ENCODE assay signal across 11 mouse cellular contexts in the genomic region with DNA sequence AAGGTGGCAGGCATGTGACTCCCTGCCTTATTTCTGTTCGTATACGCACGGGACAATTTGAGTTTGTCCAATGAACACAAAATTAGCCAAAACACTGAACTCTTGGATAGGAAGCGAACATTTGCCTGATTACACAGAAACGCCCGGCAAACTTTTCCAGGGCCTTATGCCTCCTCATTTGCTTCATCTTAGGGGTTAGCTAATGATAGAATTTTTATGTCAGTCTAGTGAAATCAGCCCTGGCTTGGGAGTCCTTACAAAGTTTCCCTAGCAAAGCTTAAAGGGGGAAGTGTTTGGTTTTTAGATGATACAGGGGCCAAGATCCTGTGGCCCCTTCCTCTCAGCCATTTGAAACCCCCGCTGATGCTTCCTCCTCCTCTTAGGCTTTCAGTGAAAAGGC.
A peak's percentile ranks its signal among the peaks of the same experiment; 100 is the strongest.
DNase-seq lines count a peak whose midpoint lies in the region; ATAC-seq lines count a peak whose summit lies in the region.
"Had no signal": no experiment of that assay in that cellular context is flagged by ENCODE, and none has a peak within 500 bp of the region (broad histone marks: within the 10 kb centered on the region; RNA-seq: fewer than 3 reads in every experiment).

No protein-coding gene starts in this region.

- no peak for DNase-seq in embryonic facial prominence, embryonic 10.5 days (ENCODE audit: low spot score)
- DNase-seq in hindbrain, embryonic 11.5 days (ENCODE audit: low spot score), result peak; percentile 21
- no peak for DNase-seq in spleen, adult 18-20 months
- no peak for DNase-seq in heart, postnatal 36 days
- DNase-seq: adrenal gland, postnatal 25 days; layer of hippocampus, adult 9-11 months had no signal

- intact Hi-C loops in heart, postnatal 36 days (cut with DNase I), result no loop called here

- ATAC-seq in embryonic facial prominence, embryonic 13.5 days (ENCODE audit: insufficient number of reproducible peaks, insufficient read depth, low FRiP score, low TSS enrichment, low read depth), result no peak
- ATAC-seq in hindbrain, embryonic 11.5 days (ENCODE audit: low FRiP score), result no peak
- ATAC-seq in limb, embryonic 15.5 days (ENCODE audit: insufficient number of reproducible peaks, low FRiP score, low TSS enrichment, low read depth), result no peak
- no peak for ATAC-seq in CD4-positive, CD25-positive, alpha-beta regulatory T cell, adult 4 months
- no peak for ATAC-seq in intestine, embryonic 16.5 days
- ATAC-seq: intestine, embryonic 15.5 days had no signal

- no peaks in the 10 kb centered on the region for H3K9me3 ChIP-seq in embryonic facial prominence, embryonic 10.5 days
- H3K9me3 ChIP-seq in embryonic facial prominence, embryonic 13.5 days, result no peaks in the 10 kb centered on the region
- H3K9me3 ChIP-seq in hindbrain, embryonic 11.5 days (ENCODE audit: control insufficient read depth, low read length), result no peaks in the 10 kb centered on the region
- H3K9me3 ChIP-seq in limb, embryonic 15.5 days, result no peaks in the 10 kb centered on the region
- no peaks in the 10 kb centered on the region for H3K9me3 ChIP-seq in intestine, embryonic 16.5 days (ENCODE audit: control insufficient read depth, low read length)
- H3K9me3 ChIP-seq: intestine, embryonic 15.5 days had no signal

- H3K4me1 ChIP-seq in embryonic facial prominence, embryonic 10.5 days, result peaks cover 43% of the 10 kb centered on the region
- peaks cover 42% of the 10 kb centered on the region for H3K4me1 ChIP-seq in embryonic facial prominence, embryonic 13.5 days
- 0 out of 2 replicates have a peak, but pooled peaks cover 7% of the 10 kb centered on the region for H3K4me1 ChIP-seq in hindbrain, embryonic 11.5 days (replicated peaks; ENCODE audit: control insufficient read depth, insufficient read depth, low read length)
- peaks cover 35% of the 10 kb centered on the region for H3K4me1 ChIP-seq in limb, embryonic 15.5 days
- H3K4me1 ChIP-seq in intestine, embryonic 16.5 days (ENCODE audit: control insufficient read depth, insufficient read depth, low read length), result no peaks in the 10 kb centered on the region
- H3K4me1 ChIP-seq: intestine, embryonic 15.5 days had no signal

- H3K9ac ChIP-seq in embryonic facial prominence, embryonic 13.5 days, result no peak overlapping the region
- no peak overlapping the region for H3K9ac ChIP-seq in hindbrain, embryonic 11.5 days (ENCODE audit: low read depth, low read length)
- no peak overlapping the region for H3K9ac ChIP-seq in limb, embryonic 15.5 days
- H3K9ac ChIP-seq in intestine, embryonic 16.5 days (ENCODE audit: low read depth, low read length), result no peak overlapping the region
- H3K9ac ChIP-seq: intestine, embryonic 15.5 days had no signal

- peaks cover 17% of the 10 kb centered on the region; the same call in 1 of the 2 replicates for H3K27me3 ChIP-seq in embryonic facial prominence, embryonic 10.5 days (replicated peaks; ENCODE audit: low read depth, poor library complexity, severe bottlenecking)
- no peaks in the 10 kb centered on the region for H3K27me3 ChIP-seq in embryonic facial prominence, embryonic 13.5 days
- H3K27me3 ChIP-seq in hindbrain, embryonic 11.5 days (ENCODE audit: control insufficient read depth, insufficient read depth, low read length), result no peaks in the 10 kb centered on the region
- no peaks in the 10 kb centered on the region for H3K27me3 ChIP-seq in limb, embryonic 15.5 days
- no peaks in the 10 kb centered on the region for H3K27me3 ChIP-seq in intestine, embryonic 16.5 days (replicated peaks; ENCODE audit: control insufficient read depth, insufficient read depth, low read length)
- H3K27me3 ChIP-seq: intestine, embryonic 15.5 days had no signal

- no peaks in the 10 kb centered on the region for H3K36me3 ChIP-seq in embryonic facial prominence, embryonic 10.5 days (replicated peaks)
- H3K36me3 ChIP-seq in embryonic facial prominence, embryonic 13.5 days, result no peaks in the 10 kb centered on the region
- H3K36me3 ChIP-seq in hindbrain, embryonic 11.5 days (ENCODE audit: control insufficient read depth, insufficient read depth, low read length), result no peaks in the 10 kb centered on the region
- H3K36me3 ChIP-seq in limb, embryonic 15.5 days, result no peaks in the 10 kb centered on the region
- no peaks in the 10 kb centered on the region for H3K36me3 ChIP-seq in intestine, embryonic 16.5 days (ENCODE audit: control insufficient read depth, insufficient read depth, low read length)
- H3K36me3 ChIP-seq: intestine, embryonic 15.5 days had no signal

- H3K27ac ChIP-seq in embryonic facial prominence, embryonic 10.5 days (replicated peaks), result peak overlapping the region; percentile 71; the same call in 1 of the 2 replicates
- peak overlapping the region; percentile 71 for H3K27ac ChIP-seq in embryonic facial prominence, embryonic 13.5 days
- peak overlapping the region; percentile 18; the same call in 1 of the 2 replicates for H3K27ac ChIP-seq in hindbrain, embryonic 11.5 days (ENCODE audit: low read depth, low read length)
- peak overlapping the region; percentile 33 for H3K27ac ChIP-seq in limb, embryonic 15.5 days
- H3K27ac ChIP-seq in intestine, embryonic 16.5 days (ENCODE audit: low read length), result no peak overlapping the region
- H3K27ac ChIP-seq: intestine, embryonic 15.5 days had no signal

- H3K4me3 ChIP-seq in embryonic facial prominence, embryonic 10.5 days, result peak overlapping the region; percentile 34
- H3K4me3 ChIP-seq in embryonic facial prominence, embryonic 13.5 days, result 0 out of 2 replicates have a peak overlapping the region, but pooled peaks have one; percentile 15
- no peak overlapping the region for H3K4me3 ChIP-seq in hindbrain, embryonic 11.5 days (ENCODE audit: low read depth, low read length)
- no peak overlapping the region for H3K4me3 ChIP-seq in limb, embryonic 15.5 days
- H3K4me3 ChIP-seq in intestine, embryonic 16.5 days (ENCODE audit: low read length), result no peak overlapping the region
- H3K4me3 ChIP-seq: intestine, embryonic 15.5 days had no signal

- 18% methylated on average over 7 of the region's 7 CpGs for WGBS in embryonic facial prominence, embryonic 10.5 days
- 13% methylated on average over 7 of the region's 7 CpGs for WGBS in embryonic facial prominence, embryonic 13.5 days
- 13% methylated on average over 7 of the region's 7 CpGs for WGBS in hindbrain, embryonic 11.5 days
- WGBS in limb, embryonic 15.5 days, result 27% methylated on average over 7 of the region's 7 CpGs
- 49% methylated on average over 7 of the region's 7 CpGs for WGBS in intestine, embryonic 16.5 days

- peak overlapping the region; percentile 55 for H3K4me2 ChIP-seq in embryonic facial prominence, embryonic 13.5 days
- peak overlapping the region; percentile 19; the same call in 1 of the 2 replicates for H3K4me2 ChIP-seq in hindbrain, embryonic 11.5 days (replicated peaks; ENCODE audit: low read depth, low read length)
- peak overlapping the region; percentile 24 for H3K4me2 ChIP-seq in limb, embryonic 15.5 days
- no peak overlapping the region for H3K4me2 ChIP-seq in intestine, embryonic 16.5 days (ENCODE audit: low read depth, low read length)
- H3K4me2 ChIP-seq: intestine, embryonic 15.5 days had no signal

Comparison
In these comparisons a context has a peak if more than half of its experiments do, and no peak if none do; other contexts are left out.
1. H3K4me3 ChIP-seq: peak in embryonic facial prominence, embryonic 10.5 days (single experiment) and embryonic facial prominence, embryonic 13.5 days (single experiment); none in hindbrain, embryonic 11.5 days (single experiment), limb, embryonic 15.5 days (single experiment) and intestine, embryonic 16.5 days (single experiment).